Mouse (Mus musculus) c-Kit-positive CD71-negative TER-119-negative erythroid progenitor cells, embryonic 14.5 days (primary cell): ENCODE results near the gene Dld.

Experiments
- DNase-seq: peaks from one replicate; pipeline ENCODE4 v3.0.0-alpha.2; 2013; ENCODE audit warnings: low read depth

Gene Dld

DNA sequence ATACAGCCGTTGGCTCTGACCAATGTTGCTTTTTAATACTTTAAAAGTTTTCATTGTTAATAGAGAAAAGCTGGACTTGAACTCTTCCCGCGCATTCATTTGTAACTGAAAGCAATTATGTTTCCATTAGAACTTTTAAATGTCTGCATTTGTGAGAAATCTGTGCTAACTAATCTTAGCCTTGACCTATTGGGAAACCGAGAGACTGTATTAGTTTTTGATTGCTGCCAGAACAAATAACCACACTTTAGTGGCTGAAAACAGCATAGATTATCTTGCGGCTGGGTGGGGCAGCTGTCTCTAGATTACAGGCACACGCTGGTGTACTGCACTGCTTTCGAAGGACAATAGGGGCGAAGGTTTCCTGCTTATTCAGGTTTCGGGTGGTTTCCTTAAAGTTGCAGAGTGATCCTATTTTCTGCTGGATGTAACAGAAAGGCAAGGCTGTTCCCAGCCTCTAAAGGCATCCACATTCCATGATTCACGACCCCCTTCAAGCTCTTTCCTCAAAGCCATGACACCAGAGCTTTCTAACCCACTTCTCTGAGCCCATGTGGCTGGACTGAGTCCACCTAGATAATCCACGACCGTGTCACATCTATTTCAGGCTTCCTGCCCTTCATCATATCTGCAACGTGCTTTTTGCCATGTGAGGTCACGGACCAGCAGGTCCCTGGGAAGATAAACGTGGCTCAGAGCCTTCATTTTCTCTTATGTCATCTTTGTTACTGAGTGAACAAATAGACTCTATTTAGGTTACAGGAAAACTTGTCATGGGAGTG, 57.7 kb downstream of the Dld start:
- DNase-seq, result no peak

- no peak for DNase-seq
These were observed 60.3 kb downstream of the Dld start for GRCm38 (mm10) chr12:31290951-31291350.

DNA sequence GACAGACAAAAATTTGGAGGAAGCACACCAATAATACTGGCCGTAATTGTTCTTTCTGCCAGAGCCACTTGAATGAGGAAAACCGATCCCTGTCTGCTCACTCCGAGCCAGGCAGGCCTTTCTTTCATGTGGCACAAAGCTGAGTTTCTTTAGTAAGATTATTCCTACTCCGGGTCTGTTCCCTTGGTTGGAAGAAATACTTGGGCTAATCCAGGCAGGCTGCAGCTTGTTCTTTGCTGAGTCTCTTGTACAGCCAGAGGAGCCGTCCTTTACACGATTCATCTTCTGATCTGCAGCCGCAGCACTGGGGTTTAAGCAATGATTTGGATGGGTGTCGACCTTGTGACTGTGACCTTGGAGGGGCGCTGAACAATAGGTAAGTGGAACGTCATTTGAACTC, 62.2 kb downstream of the Dld start:
- no peak for DNase-seq

DNA sequence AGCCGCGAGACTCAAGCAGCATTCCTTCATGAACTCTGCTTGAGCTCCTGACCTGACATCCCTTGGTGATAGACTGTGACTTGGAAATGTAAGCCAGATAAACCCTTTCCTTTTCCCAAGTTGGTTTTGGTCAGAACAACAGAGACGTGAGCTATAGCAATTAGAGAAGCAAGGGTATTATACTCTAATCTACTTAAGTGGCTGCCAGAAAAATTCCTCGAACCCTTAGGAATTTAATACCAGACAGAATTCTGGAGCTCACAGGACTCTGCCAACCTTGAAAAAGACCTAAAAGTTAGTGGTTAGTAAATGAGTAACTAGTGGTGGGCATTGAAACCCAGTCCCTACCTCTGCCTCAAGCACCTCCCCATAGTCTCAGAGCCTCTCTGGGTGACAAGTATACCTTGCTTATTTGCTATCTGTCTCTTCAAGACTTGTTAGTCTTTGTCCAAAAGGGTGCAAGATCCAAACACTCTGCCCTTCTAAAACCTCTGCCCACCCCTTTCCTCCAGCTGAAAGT, 67.6 kb downstream of the Dld start:
- DNase-seq, result no peak

DNA sequence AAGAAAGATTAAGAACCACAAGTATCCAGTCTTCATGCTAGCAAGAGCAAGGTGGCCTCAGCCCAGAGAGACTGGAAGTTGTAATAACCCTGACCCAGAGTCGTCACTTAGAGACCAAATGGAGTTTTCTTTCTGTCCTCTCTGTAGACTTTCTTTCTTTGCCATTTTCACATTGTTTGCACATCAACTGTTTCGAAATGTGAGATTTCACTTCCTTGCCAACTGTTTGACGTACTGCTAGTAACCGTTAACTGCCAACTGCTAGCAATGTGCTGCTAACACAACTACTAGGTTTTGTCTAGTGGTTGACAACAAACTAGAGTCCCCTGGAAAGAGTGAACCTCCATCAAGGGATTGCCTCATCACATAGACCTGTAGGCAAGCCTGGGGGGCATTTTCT, 68.1 kb downstream of the Dld start:
- DNase-seq, result no peak

- DNase-seq, result no peak
These were observed 69.0 kb downstream of the Dld start for GRCm38 (mm10) chr12:31282241-31282640.
